Mouse (Mus musculus): ENCODE data around the gene Olfr1426. TPM values are rescaled to one million over a fixed set of nuclear protein-coding genes. Genes with fewer than 3 reads are reported as not detected.

The Olfr1426 gene
- not detected in 4 replicates for total RNA-seq (2023; ENCODE audit: inconsistent age)

DNA sequence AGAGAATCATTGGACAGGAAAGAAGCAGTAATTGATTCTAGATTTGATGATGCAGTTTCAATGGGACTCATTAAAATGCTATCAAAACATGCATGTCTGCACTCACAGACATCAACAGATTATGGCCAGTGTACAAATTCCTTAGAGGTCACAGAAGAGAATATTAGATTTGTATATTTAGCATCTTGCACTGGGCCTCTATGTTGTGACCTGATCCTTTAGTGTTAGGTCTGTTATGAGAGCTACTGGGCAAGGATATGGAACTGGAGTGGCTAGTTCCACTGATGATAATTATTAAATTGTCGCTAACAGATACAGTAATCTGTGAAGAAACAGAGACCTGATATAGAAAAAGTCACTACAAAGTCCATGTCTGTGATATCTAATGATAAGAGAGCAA, at the start of gene Olfr1426:
Olfr1426 (minus strand) TSS at position 101 of the 400 bp plus-strand sequence.

DNA sequence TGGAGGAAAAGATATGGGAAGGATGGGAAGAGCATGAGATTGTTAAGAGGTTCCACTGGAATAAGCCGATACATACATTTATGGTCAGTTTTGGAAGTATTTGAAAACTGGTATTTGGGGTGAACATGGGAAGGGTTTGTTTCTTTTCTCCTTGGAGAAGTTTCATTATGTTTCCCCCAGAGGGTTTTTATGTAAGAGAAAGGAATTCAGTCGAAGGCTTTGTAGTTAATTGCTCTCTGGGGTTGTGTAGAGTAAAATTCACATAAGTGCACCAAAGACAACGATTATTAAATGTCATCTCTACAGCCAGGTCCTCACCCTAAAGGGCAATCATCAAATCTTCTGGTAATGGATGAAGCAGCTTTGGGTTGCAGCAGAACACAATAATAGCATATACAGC, 31.3 kb upstream of the Olfr1426 start, which contains the start of gene Olfr76:
Olfr76 (minus strand) TSS at position 101 of the 400 bp plus-strand sequence.

DNA sequence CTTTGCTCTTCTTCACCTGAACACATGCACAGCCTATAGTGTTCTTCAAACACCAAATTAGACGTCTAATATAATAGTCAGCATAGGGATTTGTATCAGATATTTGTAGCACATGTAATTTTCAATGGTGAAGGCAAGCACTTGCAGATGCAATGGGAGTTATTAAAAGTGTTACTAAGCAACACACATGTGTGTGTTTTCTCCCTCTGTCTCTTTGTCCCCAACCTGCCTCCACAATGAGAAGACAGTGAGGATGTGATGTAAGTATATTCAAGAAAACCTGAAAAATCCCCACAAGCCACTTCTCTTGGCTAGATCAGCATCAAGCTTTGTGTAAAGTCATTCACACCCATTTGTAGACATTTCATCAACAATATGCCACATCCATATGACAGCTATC, 24.0 kb upstream of the Olfr1426 start, which contains the start of gene Olfr1428:
Olfr1428 (minus strand) TSS at position 101 of the 400 bp plus-strand sequence.

DNA sequence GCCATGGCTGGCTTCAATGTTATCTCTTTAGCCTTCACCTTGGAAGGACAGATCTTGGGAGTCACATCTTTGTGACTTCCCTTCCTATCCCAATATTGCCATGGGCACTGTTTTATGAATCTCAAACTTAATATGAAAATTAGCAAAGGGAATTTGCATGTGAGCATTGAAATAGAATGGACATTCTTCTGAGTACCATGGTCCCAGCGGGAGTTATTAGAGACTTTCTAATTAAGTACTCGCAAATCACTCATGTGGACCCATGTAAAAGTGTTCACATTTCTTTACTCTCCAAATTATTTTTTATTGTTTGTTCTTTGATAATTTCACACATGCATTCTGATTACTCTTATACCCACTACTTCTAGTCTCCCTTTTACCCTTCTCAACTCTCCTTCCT, 11.4 kb upstream of the Olfr1426 start, which contains the start of gene Olfr1427:
Olfr1427 (minus strand) TSS at position 101 of the 400 bp plus-strand sequence.

DNA sequence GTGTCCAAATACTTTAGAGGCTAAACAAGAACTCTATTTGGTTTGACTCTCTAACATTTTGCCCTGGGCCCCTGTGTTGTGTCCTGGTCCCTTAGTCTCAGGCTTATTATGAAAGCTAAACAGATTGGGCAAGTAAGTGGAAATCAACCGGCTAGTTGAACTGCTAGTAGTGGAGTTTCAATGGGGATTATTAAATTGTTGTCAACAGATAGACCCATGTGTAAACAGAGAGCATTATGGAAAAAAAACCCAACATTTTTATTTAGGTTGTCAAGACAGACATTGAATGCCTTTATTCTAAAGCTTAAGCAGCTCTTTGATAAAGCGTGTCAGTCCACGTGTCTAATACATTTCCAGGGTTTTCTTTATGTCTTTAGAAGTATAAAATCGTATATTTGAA, 14.2 kb downstream of the Olfr1426 start, which contains the start of gene Olfr1425:
Olfr1425 (minus strand) TSS at position 101 of the 400 bp plus-strand sequence.

DNA sequence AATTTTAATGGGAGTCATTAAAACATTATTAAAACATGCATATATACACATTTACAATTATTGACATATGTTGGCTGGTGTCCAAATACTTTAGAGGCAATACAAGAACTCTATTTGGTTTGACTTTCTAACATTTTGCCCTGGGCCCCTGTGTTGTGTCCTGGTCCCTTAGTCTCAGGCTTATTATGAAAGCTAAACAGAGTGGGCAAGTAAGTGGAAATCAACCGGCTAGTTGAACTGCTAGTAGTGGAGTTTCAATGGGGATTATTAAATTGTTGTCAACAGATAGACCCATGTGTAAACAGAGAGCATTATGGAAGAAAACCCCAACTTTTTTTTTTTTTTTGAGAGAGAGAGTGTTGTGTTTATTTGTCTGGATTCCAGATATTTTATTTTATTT, 29.2 kb downstream of the Olfr1426 start, which contains the start of gene Olfr1424:
Olfr1424 (minus strand) TSS at position 101 of the 400 bp plus-strand sequence.

DNA sequence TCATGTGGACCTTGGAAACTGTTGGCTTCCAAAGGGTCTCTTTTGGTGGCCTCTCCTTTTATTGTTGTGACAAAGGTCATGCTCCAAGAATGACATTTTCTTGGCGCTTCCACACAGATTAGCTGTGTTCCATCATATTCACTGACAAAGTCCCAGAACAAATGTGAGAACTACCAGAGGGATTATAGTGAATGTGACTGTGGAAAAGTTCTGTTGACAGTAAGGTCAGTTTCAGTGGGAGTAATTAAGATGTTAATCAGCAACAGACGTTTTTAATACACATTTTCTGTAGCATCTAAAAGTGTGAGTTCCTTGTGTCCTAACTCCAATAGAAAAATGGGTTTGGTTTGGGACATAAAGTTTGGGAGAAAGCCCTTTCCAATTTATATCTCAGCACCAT, 50.6 kb downstream of the Olfr1426 start, which contains the start of gene Olfr1423:
Olfr1423 (minus strand) TSS at position 101 of the 400 bp plus-strand sequence.

Other genes starting within 250 kb of the Olfr1426 start
- gene Olfr1418, start 230.9 kb downstream of the Olfr1426 start, total RNA-seq (2023; ENCODE audit: inconsistent age), result not detected in 4 replicates
- gene Olfr1419, start 216.9 kb downstream of the Olfr1426 start, total RNA-seq (2023; ENCODE audit: inconsistent age), result not detected in 4 replicates
- not detected in 4 replicates for gene Olfr1420, start 205.4 kb downstream of the Olfr1426 start, total RNA-seq (2023; ENCODE audit: inconsistent age)
- gene Patl1, start 179.6 kb downstream of the Olfr1426 start, total RNA-seq (2023; ENCODE audit: inconsistent age), result 63.1 to 71.0 TPM (median 70.2 TPM) in 4 replicates
- gene Osbp, start 126.1 kb downstream of the Olfr1426 start, total RNA-seq (2023; ENCODE audit: inconsistent age), result 49.4 to 51.9 TPM (median 50.6 TPM) in 4 replicates
- not detected in 4 replicates for gene Olfr1423, start 50.7 kb downstream of the Olfr1426 start, total RNA-seq (2023; ENCODE audit: inconsistent age)
- gene Olfr1424, start 29.3 kb downstream of the Olfr1426 start, total RNA-seq (2023; ENCODE audit: inconsistent age), result not detected in 4 replicates
- not detected in 4 replicates for gene Olfr1425, start 14.3 kb downstream of the Olfr1426 start, total RNA-seq (2023; ENCODE audit: inconsistent age)
- gene Olfr1427, start 11.3 kb upstream of the Olfr1426 start, total RNA-seq (2023; ENCODE audit: inconsistent age), result not detected in 4 replicates
- gene Olfr1428, start 23.9 kb upstream of the Olfr1426 start, total RNA-seq (2023; ENCODE audit: inconsistent age), result not detected in 4 replicates
- gene Olfr76, start 31.2 kb upstream of the Olfr1426 start, total RNA-seq (2023; ENCODE audit: inconsistent age), result not detected in 4 replicates
- not detected in 4 replicates for gene Olfr1555-ps1, start 78.1 kb upstream of the Olfr1426 start, total RNA-seq (2023; ENCODE audit: inconsistent age)
- gene Olfr1431, start 108.6 kb upstream of the Olfr1426 start, total RNA-seq (2023; ENCODE audit: inconsistent age), result not detected in 4 replicates
- gene Olfr1432, start 140.6 kb upstream of the Olfr1426 start, total RNA-seq (2023; ENCODE audit: inconsistent age), result not detected in 4 replicates
- gene Olfr262, start 149.6 kb upstream of the Olfr1426 start, total RNA-seq (2023; ENCODE audit: inconsistent age), result not detected in 4 replicates
- gene Olfr235, start 169.0 kb upstream of the Olfr1426 start, total RNA-seq (2023; ENCODE audit: inconsistent age), result not detected in 4 replicates
- not detected in 4 replicates for gene Olfr1434, start 187.8 kb upstream of the Olfr1426 start, total RNA-seq (2023; ENCODE audit: inconsistent age)
- not detected in 4 replicates for gene Olfr1436, start 207.1 kb upstream of the Olfr1426 start, total RNA-seq (2023; ENCODE audit: inconsistent age)
- gene Olfr1437, start 233.1 kb upstream of the Olfr1426 start, total RNA-seq (2023; ENCODE audit: inconsistent age), result not detected in 4 replicates
- not detected in 4 replicates for gene Olfr1438-ps1, start 243.9 kb upstream of the Olfr1426 start, total RNA-seq (2023; ENCODE audit: inconsistent age)